Mouse (Mus musculus) liver, adult 2 months (tissue): ENCODE measurements around the gene Gclm.

ENCODE experiments used
- CTCF ChIP-seq: fragments of 200-500 bp; IDR thresholded peaks from 2 replicates; pipeline ENCODE4 v1.5.1; 2011; ENCODE audit warnings: low read depth, low read length, control low read depth
- POLR2A ChIP-seq: fragments of 200-500 bp; IDR thresholded peaks from 2 replicates; pipeline ENCODE4 v1.6.1; 2011; ENCODE audit warnings: low read length, control low read depth; ENCODE audit not compliant: insufficient read depth; ENCODE audit errors: extremely low read depth

DNA sequence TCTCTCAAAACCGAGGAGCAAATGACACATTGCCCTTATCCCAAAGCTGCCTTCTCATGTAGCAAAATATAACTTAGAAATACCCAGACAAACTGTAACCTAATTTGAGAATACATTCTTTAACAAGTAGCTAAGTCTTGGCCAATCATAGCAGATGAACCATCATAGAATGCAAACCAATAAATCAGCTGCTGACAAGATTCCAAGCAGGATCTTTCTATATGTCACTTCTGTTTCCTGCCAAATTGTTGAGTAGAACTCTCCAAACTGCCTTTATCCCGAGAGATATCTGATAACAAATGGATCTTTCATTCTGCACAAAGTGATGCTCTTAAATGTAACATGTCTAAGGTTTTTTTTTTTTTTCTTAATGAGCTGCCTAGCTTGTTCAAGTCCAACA is 46.8 kb upstream of the Gclm start:
- TF ChIP-seq CTCF (no peak), POLR2A (no peak)
